Comparison of ENCODE assay signal across 8 mouse cellular contexts in genomic region chr10:44526751-44527591, GRCm38 (mm10). TPM values are rescaled to one million over a fixed set of nuclear protein-coding genes. Genes with fewer than 3 reads are reported as not detected.
DNase-seq lines count a peak whose midpoint lies in the region; ATAC-seq lines count a peak whose summit lies in the region.

No protein-coding gene starts in this region.

- H3K27ac ChIP-seq in limb, embryonic 11.5 days (replicated peaks; ENCODE audit: low read depth, low read length): no peak overlapping the region

- 0 out of 2 replicates have a peak overlapping the region, but pooled peaks have one; percentile 34 for H3K9ac ChIP-seq in limb, embryonic 11.5 days (ENCODE audit: low read length)

- H3K4me1 ChIP-seq in limb, embryonic 11.5 days (ENCODE audit: control insufficient read depth, insufficient read depth, low read length): peaks cover 10% of the 10 kb centered on the region

- no peaks in the 10 kb centered on the region for H3K36me3 ChIP-seq in limb, embryonic 11.5 days (ENCODE audit: control insufficient read depth, insufficient read depth, low read length)
- H3K36me3 ChIP-seq in splenic B cell, adult 2 months (ENCODE audit: control insufficient read depth, insufficient read depth, low read length, poor library complexity, severe bottlenecking): no peaks in the 10 kb centered on the region

- H3K4me2 ChIP-seq in limb, embryonic 11.5 days (ENCODE audit: low read depth, severe bottlenecking): peak overlapping the region; percentile 69

- peaks cover 14% of the 10 kb centered on the region; the same call in 1 of the 2 replicates for H3K27me3 ChIP-seq in limb, embryonic 11.5 days (ENCODE audit: control insufficient read depth, insufficient read depth, low read length)
- H3K27me3 ChIP-seq in splenic B cell, adult 2 months (ENCODE audit: control insufficient read depth, insufficient read depth, low read length, poor library complexity, severe bottlenecking): no peaks in the 10 kb centered on the region

- ATAC-seq in CD4-positive, CD25-positive, alpha-beta regulatory T cell, adult 4 months: no peak
- ATAC-seq in hematopoietic stem cell, adult 5-6 weeks (replicated peaks in 1 of 2; ENCODE audit: insufficient read depth in 1 of 2, low FRiP score in 2 of 2, low TSS enrichment in 1 of 2, low read depth in 1 of 2, poor library complexity in 2 of 2, severe bottlenecking in 2 of 2): peak; percentile 36 to 40; a peak in 3 of 4 replicates
- ATAC-seq in limb, embryonic 11.5 days (ENCODE audit: insufficient number of reproducible peaks, low FRiP score, low TSS enrichment, low read depth): no peak
- 0 out of 2 replicates have a peak, but pooled peaks have one; percentile 11 for ATAC-seq in megakaryocyte-erythroid progenitor cell, adult 5-6 weeks (replicated peaks; ENCODE audit: low FRiP score, low TSS enrichment, poor library complexity, severe bottlenecking)

- H3K9me3 ChIP-seq in limb, embryonic 11.5 days (ENCODE audit: control insufficient read depth, low read length): no peaks in the 10 kb centered on the region

- WGBS in limb, embryonic 11.5 days: 1% methylated on average over 31 of the region's 31 CpGs

- H3K4me3 ChIP-seq in limb, embryonic 11.5 days (ENCODE audit: low read depth, low read length): peak overlapping the region; percentile 21

- peak; percentile 47 for DNase-seq in CD4-positive, CD25-positive, alpha-beta regulatory T cell, adult 2 months (ENCODE audit: low read depth, low spot score)
- DNase-seq in urinary bladder, postnatal 36 days (ENCODE audit: low spot score in 2 of 2): peak; percentile 10 to 25
- DNase-seq in urinary bladder, adult 2 months (ENCODE audit: low spot score): no peak
- peak; percentile 64 for DNase-seq in limb, embryonic 11.5 days (ENCODE audit: low spot score)
- peak; percentile 76 for DNase-seq in splenic B cell, adult 2 months (ENCODE audit: low read depth, low spot score)

RNA-seq across cellular contexts. Expression of gene Prdm1, which starts 1.3 kb away (rescaled TPM):
- 10 to 100 TPM; 16.5 to 19.8 TPM for polyA plus RNA-seq in CD4-positive, CD25-positive, alpha-beta regulatory T cell, adult 4 months (2017; shearing (Covaris generic))
- 1.4 and 1.8 TPM in 2 replicates for polyA plus RNA-seq in urinary bladder, adult 2 months (2012; rRNA removed)
- total RNA-seq in hematopoietic stem cell, adult 5-6 weeks (2017): 0.74 and 0.81 TPM in 2 replicates
- 3.6 and 5.7 TPM in 2 replicates for polyA plus RNA-seq in limb, embryonic 11.5 days (2014; fragmentation: Nextera tagmentation; extraction: Ambion mirVana)
- total RNA-seq in megakaryocyte-erythroid progenitor cell, adult 5-6 weeks (2014; fragmentation: Nextera tagmentation): 0.48 and 2.8 TPM in 2 replicates
- total RNA-seq in megakaryocyte-erythroid progenitor cell, adult 5-6 weeks (2017): 0.23 TPM in 1 of 2 replicates, not detected in the other

Comparison
In these comparisons a context has a peak if more than half of its experiments do, and no peak if none do; other contexts are left out.
1. ATAC-seq: peak in hematopoietic stem cell, adult 5-6 weeks (2 of 2) and megakaryocyte-erythroid progenitor cell, adult 5-6 weeks (single experiment); none in CD4-positive, CD25-positive, alpha-beta regulatory T cell, adult 4 months (single experiment) and limb, embryonic 11.5 days (single experiment).